ENCODE assay signal across 9 mouse cellular contexts in the genomic region with DNA sequence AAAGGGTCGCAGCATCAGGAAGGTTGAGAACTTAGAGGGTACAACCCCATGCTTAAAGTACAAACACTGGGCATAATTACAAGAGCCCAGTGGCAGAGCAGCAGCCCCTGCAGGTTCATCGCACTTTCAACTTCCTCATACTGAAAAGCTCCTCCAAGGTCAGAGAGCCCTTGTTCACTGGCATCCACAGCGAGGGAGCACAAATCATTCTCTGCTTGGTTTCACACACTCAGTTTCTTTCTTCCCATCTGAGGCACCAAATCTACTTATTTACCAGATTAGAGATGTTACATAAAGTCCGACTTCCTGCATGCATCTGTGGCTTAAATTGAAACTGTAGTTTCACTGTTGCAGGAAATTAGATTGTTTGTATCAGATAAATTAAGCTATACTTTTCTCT. TPM values are rescaled to one million over a fixed set of nuclear protein-coding genes. Genes with fewer than 3 reads are reported as not detected.
A peak's percentile ranks its signal among the peaks of the same experiment; 100 is the strongest.
DNase-seq lines count a peak whose midpoint lies in the region; ATAC-seq lines count a peak whose summit lies in the region.
"Had no signal": no experiment of that assay in that cellular context is flagged by ENCODE, and none has a peak within 500 bp of the region (broad histone marks: within the 10 kb centered on the region; RNA-seq: fewer than 3 reads in every experiment).

No protein-coding gene starts in this region.

- H3K4me1 ChIP-seq in heart, embryonic 15.5 days (replicated peaks), result peaks cover 35% of the 10 kb centered on the region

- H3K27me3 ChIP-seq in heart, embryonic 15.5 days, result no peaks in the 10 kb centered on the region
- H3K27me3 ChIP-seq: liver, embryonic 12.5 days had no signal

- no peak overlapping the region for H3K4me3 ChIP-seq in heart, embryonic 15.5 days
- H3K4me3 ChIP-seq: liver, embryonic 12.5 days had no signal

- H3K9ac ChIP-seq in heart, embryonic 15.5 days, result no peak overlapping the region
- H3K9ac ChIP-seq: liver, embryonic 12.5 days had no signal

- no peaks in the 10 kb centered on the region for H3K9me3 ChIP-seq in heart, embryonic 15.5 days (replicated peaks)
- H3K9me3 ChIP-seq: liver, embryonic 12.5 days had no signal

- peak; percentile 38 for DNase-seq in lung, postnatal 36 days
- no peak for DNase-seq in lung, postnatal 10 days
- DNase-seq in MEL-GATA-1-ER (ENCODE audit: extremely low read depth, low read depth), result peak; percentile 36
- no peak for DNase-seq in MN1 (ENCODE audit: low spot score)
- no peak for DNase-seq in neural tube, embryonic 10.5 days (ENCODE audit: extremely low spot score, low spot score)

- WGBS in heart, embryonic 15.5 days, result 48% methylated on average over 4 of the region's 4 CpGs

- peaks cover 10% of the 10 kb centered on the region for H3K36me3 ChIP-seq in heart, embryonic 15.5 days

- H3K27ac ChIP-seq in heart, embryonic 15.5 days, result peak overlapping the region; percentile 88

- ATAC-seq in heart, embryonic 15.5 days (replicated peaks; ENCODE audit: insufficient number of reproducible peaks, insufficient read depth, low FRiP score, low read depth), result 0 out of 2 replicates have a peak, but pooled peaks have one; percentile 45
- peak; percentile 59; the same call in 1 of the 2 replicates for ATAC-seq in monocyte, adult 5-6 weeks (replicated peaks; ENCODE audit: insufficient number of reproducible peaks, low FRiP score, low TSS enrichment, poor library complexity, severe bottlenecking)
- ATAC-seq: intestine, postnatal 0 days; liver, embryonic 12.5 days had no signal

- H3K4me2 ChIP-seq in heart, embryonic 15.5 days, result 0 out of 2 replicates have a peak overlapping the region, but pooled peaks have one; percentile 39
- H3K4me2 ChIP-seq: liver, embryonic 12.5 days had no signal

RNA-seq across cellular contexts. Expression of gene Hipk1, which starts 18.5 kb away (rescaled TPM):
- 8.9 and 10.6 TPM in 2 replicates for polyA plus RNA-seq in heart, embryonic 15.5 days (2015; fragmentation: Nextera tagmentation; extraction: Ambion mirVana)
- 97.7 to 153 TPM (median 113 TPM) in 3 replicates for total RNA-seq in monocyte, adult 5-6 weeks (2017)

RNA-seq across cellular contexts. Expression of gene Gm10964, which starts 33.7 kb away (rescaled TPM):
- polyA plus RNA-seq in heart, embryonic 15.5 days (2015; fragmentation: Nextera tagmentation; extraction: Ambion mirVana), result not detected in 2 replicates
- not detected in 3 replicates for total RNA-seq in monocyte, adult 5-6 weeks (2017)
- polyA plus RNA-seq: intestine, postnatal 0 days; liver, embryonic 12.5 days had no signal

RNA-seq across cellular contexts. Expression of gene Olfml3, which starts 35.0 kb away (rescaled TPM):
- 19.5 and 29.9 TPM in 2 replicates for polyA plus RNA-seq in heart, embryonic 15.5 days (2015; fragmentation: Nextera tagmentation; extraction: Ambion mirVana)
- total RNA-seq in monocyte, adult 5-6 weeks (2017), result 0.10 to 0.78 TPM (median 0.32 TPM) in 3 replicates

RNA-seq across cellular contexts. Expression of gene Dclre1b, which starts 36.4 kb away (rescaled TPM):
- 14.4 and 20.5 TPM in 2 replicates for polyA plus RNA-seq in heart, embryonic 15.5 days (2015; fragmentation: Nextera tagmentation; extraction: Ambion mirVana)
- 13.7 to 24.6 TPM (median 14.9 TPM) in 3 replicates for total RNA-seq in monocyte, adult 5-6 weeks (2017)

RNA-seq across cellular contexts. Expression of gene Ap4b1, which starts 36.5 kb away (rescaled TPM):
- polyA plus RNA-seq in heart, embryonic 15.5 days (2015; fragmentation: Nextera tagmentation; extraction: Ambion mirVana), result 13.6 and 19.0 TPM in 2 replicates
- 23.5 to 31.7 TPM (median 26.6 TPM) in 3 replicates for total RNA-seq in monocyte, adult 5-6 weeks (2017)

Comparison
In these comparisons a context has a peak if more than half of its experiments do, and no peak if none do; other contexts are left out.
1. DNase-seq: peak in lung, postnatal 36 days (single experiment) and MEL-GATA-1-ER (single experiment); none in lung, postnatal 10 days (single experiment), MN1 (single experiment) and neural tube, embryonic 10.5 days (single experiment).